Mouse (Mus musculus): ENCODE measurements around the gene Nab1. TPM values are rescaled to one million over a fixed set of nuclear protein-coding genes. Genes with fewer than 3 reads are reported as not detected.
"Not testable (repeated sequence)": the region's sequence is repeated elsewhere in the genome, so short reads cannot be mapped to it uniquely, and the experiment has no call there.

Gene Nab1
- polyA plus RNA-seq (2015; fragmentation: Nextera tagmentation; extraction: Ambion mirVana) = 23.6 and 25.1 TPM in 2 replicates

DNA sequence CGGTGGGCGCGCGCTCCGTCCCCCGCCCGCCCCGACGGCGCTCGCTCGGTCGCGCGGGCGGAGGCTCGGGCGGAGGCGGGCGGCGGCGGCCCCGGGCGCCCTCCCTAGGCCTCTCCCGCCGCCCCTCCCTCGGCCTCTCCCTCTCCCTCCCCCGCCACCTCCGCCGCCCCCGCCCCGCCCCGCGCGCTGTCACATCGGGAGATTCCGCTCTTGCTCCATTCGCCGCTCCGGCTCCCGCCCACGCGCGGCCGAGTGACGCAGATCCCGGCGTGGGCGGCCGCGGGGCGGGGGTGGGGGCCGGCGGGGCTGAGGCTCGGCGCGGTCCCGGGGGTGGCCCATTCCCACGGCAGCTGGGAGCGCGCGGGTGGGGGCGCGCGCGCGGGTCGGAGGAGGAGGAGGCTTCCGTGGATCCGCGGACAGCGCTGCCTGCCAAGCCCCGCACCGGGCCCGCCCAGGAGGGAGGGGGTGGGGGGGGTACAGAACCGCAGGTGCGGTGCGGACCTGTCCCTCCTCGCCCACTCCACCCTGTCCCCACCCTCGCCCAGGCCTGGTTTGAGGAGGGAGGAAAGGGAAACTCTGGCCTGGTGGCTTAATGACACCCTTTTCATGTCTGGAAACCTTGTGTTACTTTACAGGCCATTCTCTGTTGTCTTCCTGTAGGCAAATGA is at the start of gene Nab1:
Gene Nab1 (minus strand): TSS at position 366 of the 668 bp plus-strand sequence.
- under 1% methylated on average over 19 of the region's 80 CpGs for WGBS
- H3K4me3 ChIP-seq = peak within 1 kb of the TSS; percentile 76
- H3K36me3 ChIP-seq = no peaks in the 10 kb centered on the region
- H3K27ac ChIP-seq = peak within 1 kb of the TSS; percentile 94
- H3K9ac ChIP-seq = peak within 1 kb of the TSS; percentile 86
- peaks cover 22% of the 10 kb centered on the region for H3K4me1 ChIP-seq (replicated peaks)
- H3K4me2 ChIP-seq = peak within 1 kb of the TSS; percentile 77
- H3K9me3 ChIP-seq (replicated peaks) = no peaks in the 10 kb centered on the region
- peak; percentile 89 for ATAC-seq (replicated peaks; ENCODE audit: insufficient number of reproducible peaks, insufficient read depth, low FRiP score, low read depth)
- no peaks in the 10 kb centered on the region for H3K27me3 ChIP-seq

DNA sequence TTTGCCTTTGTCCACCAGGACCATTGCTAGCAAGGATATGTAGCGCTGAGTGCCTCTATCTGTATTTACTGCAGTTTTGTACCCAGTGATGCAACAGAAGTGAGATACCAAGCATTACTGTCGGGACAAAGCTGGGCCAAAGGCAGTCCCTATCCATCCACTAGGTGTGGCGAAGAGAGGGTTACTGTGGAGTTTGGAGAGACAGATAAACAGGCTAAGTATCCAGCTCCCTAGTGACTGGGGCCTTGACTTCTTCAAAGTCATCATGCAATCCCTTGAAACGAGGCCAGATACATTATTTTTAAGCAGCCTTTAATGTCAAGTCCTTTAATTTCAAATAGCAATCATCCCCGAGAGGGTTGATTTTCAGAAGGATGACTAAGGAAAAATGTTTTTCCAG is 47.0 kb upstream of the Nab1 start:
- WGBS = 75% methylated on average over 5 of the region's 5 CpGs
- ATAC-seq (replicated peaks; ENCODE audit: insufficient number of reproducible peaks, insufficient read depth, low FRiP score, low read depth) = no peak
- Histone ChIP-seq H3K4me3 (no peak overlapping the region), H3K4me2 (no peak overlapping the region), H3K9me3 (replicated peaks) (no peaks in the 10 kb centered on the region), H3K27ac (no peak overlapping the region), H3K9ac (no peak overlapping the region), H3K4me1 (replicated peaks) (0 out of 2 replicates have a peak, but pooled peaks cover 4% of the 10 kb centered on the region), H3K36me3 (no peaks in the 10 kb centered on the region), H3K27me3 (no peaks in the 10 kb centered on the region)

GRCm38 (mm10) chr1:52546796-52547195 is 46.3 kb upstream of the Nab1 start:
- H3K9me3 ChIP-seq (replicated peaks) = no peaks in the 10 kb centered on the region
- no peak overlapping the region for H3K27ac ChIP-seq
- no peak overlapping the region for H3K4me2 ChIP-seq
- 50% methylated on average over 3 of the region's 3 CpGs for WGBS
- no peak overlapping the region for H3K4me3 ChIP-seq
- H3K27me3 ChIP-seq = no peaks in the 10 kb centered on the region
- ATAC-seq (replicated peaks; ENCODE audit: insufficient number of reproducible peaks, insufficient read depth, low FRiP score, low read depth) = no peak
- H3K36me3 ChIP-seq = no peaks in the 10 kb centered on the region
- 0 out of 2 replicates have a peak, but pooled peaks cover 4% of the 10 kb centered on the region for H3K4me1 ChIP-seq (replicated peaks)
- H3K9ac ChIP-seq = no peak overlapping the region

DNA sequence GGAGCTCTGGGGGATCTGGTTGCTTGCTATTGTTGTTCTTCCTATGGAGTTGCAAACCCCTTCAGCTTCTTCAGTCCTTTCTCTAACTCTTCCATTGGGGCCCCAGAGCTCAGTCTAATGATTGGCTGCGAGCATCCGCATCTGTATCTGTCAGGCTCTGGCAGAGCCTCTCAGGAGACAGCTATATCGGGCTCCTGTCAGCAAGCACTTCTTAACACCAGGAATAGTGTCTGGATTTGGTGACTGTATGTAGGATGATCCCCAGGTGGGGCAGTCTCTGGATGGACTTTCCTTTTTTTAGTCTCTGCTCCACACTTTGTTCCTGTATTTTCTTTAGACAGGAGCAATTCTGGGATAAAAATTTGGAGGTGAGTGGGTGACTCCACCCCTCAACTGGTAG is 39.6 kb upstream of the Nab1 start:
- H3K4me3 ChIP-seq; H3K4me1 ChIP-seq (replicated peaks); H3K36me3 ChIP-seq; H3K9me3 ChIP-seq (replicated peaks); H3K9ac ChIP-seq; H3K27me3 ChIP-seq; ATAC-seq (replicated peaks; ENCODE audit: insufficient number of reproducible peaks, insufficient read depth, low FRiP score, low read depth): not testable (repeated sequence)
- Histone ChIP-seq H3K4me2 (peak overlapping the region; percentile 15; the same call in 1 of the 2 replicates), H3K27ac (peak overlapping the region; percentile 42; the same call in 1 of the 2 replicates)
- WGBS = 35% methylated on average over 3 of the region's 3 CpGs

DNA sequence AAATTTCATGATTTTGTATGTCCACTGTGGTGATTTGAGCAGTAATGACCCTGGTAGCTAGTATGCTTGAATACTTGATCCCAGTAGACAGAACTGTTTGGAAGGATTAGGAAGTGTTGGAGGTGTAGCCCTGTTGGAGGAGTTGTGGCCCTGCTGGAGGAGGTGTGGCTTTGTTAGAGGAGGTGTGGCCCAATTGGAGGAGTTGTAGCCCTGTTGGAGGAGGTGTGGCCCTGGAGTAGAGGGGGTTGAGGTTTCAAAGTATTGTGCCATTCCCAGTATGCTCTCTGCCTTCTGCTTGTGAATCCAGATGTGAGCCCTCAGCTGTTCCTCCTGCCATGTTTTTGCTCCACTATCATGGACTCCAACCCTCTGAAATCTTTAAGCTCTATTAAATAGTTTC is 29.5 kb upstream of the Nab1 start:
- Histone ChIP-seq H3K4me3 (no peak overlapping the region), H3K4me1 (replicated peaks) (no peaks in the 10 kb centered on the region), H3K4me2 (no peak overlapping the region), H3K27ac (no peak overlapping the region), H3K27me3 (no peaks in the 10 kb centered on the region), H3K9ac (no peak overlapping the region), H3K36me3 (no peaks in the 10 kb centered on the region), H3K9me3 (replicated peaks) (no peaks in the 10 kb centered on the region)
- no peak for ATAC-seq (replicated peaks; ENCODE audit: insufficient number of reproducible peaks, insufficient read depth, low FRiP score, low read depth)

DNA sequence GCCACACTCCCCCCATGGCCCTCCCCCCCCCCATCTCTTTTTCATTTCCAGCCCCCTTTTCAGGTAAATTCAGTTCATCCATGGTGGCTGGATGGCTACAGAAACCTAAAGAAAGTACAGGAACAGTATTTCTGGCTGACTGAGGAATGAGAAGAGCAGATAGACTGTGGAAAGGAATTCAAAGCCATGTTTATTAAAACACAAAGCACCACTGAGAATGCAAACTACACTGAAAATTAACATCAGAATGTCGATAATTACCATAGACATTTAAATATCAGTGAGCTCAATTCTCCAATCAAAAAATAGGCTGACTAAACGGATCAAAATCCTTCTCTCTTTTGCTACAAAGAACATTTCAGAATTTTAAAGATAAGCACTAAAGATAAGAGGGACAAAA is 27.2 kb upstream of the Nab1 start:
- H3K4me2 ChIP-seq = no peak overlapping the region
- H3K9ac ChIP-seq = no peak overlapping the region
- WGBS = 46% methylated on average over 2 of the region's 2 CpGs
- no peaks in the 10 kb centered on the region for H3K36me3 ChIP-seq
- no peaks in the 10 kb centered on the region for H3K9me3 ChIP-seq (replicated peaks)
- H3K27me3 ChIP-seq = no peaks in the 10 kb centered on the region
- ATAC-seq (replicated peaks; ENCODE audit: insufficient number of reproducible peaks, insufficient read depth, low FRiP score, low read depth) = no peak
- no peak overlapping the region for H3K4me3 ChIP-seq
- H3K27ac ChIP-seq = no peak overlapping the region
- H3K4me1 ChIP-seq (replicated peaks) = no peaks in the 10 kb centered on the region

GRCm38 (mm10) chr1:52527252-52527651 is 26.8 kb upstream of the Nab1 start:
- Histone ChIP-seq H3K27me3 (no peaks in the 10 kb centered on the region), H3K4me3 (no peak overlapping the region), H3K4me2 (no peak overlapping the region), H3K27ac (no peak overlapping the region), H3K36me3 (no peaks in the 10 kb centered on the region), H3K9me3 (replicated peaks) (no peaks in the 10 kb centered on the region), H3K9ac (no peak overlapping the region), H3K4me1 (replicated peaks) (no peaks in the 10 kb centered on the region)
- ATAC-seq (replicated peaks; ENCODE audit: insufficient number of reproducible peaks, insufficient read depth, low FRiP score, low read depth) = no peak
- WGBS = 65% methylated on average over 2 of the region's 2 CpGs

- ATAC-seq (replicated peaks; ENCODE audit: insufficient number of reproducible peaks, insufficient read depth, low FRiP score, low read depth) = no peak
Measured at GRCm38 (mm10) chr1:52524663-52525062, 24.2 kb upstream of the Nab1 start.

DNA sequence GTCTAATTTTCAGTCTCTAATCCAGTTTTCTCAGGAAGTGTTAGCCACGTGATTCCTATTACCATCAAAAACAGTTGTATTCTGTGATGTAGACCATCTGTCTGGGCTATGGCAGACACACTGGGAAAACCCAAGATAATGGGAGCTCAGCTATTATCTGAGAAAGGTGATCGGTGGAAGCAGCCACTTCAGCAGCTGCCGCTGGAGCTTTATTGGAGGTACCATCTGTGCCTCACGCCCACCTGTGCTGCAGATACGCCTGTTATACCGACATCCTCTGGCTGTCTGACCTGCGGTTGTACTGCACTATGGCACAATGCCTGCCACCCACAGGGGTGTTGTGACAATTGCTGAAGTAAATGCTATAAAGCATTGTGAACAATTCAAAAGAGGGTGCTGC is 23.7 kb upstream of the Nab1 start:
- Histone ChIP-seq H3K27me3 (no peaks in the 10 kb centered on the region), H3K27ac (no peak overlapping the region), H3K4me2 (no peak overlapping the region), H3K4me1 (replicated peaks) (peaks cover 3% of the 10 kb centered on the region; the same call in 1 of the 2 replicates), H3K9ac (no peak overlapping the region), H3K9me3 (replicated peaks) (no peaks in the 10 kb centered on the region), H3K36me3 (no peaks in the 10 kb centered on the region), H3K4me3 (no peak overlapping the region)
- 43% methylated on average over 7 of the region's 7 CpGs for WGBS
- ATAC-seq (replicated peaks; ENCODE audit: insufficient number of reproducible peaks, insufficient read depth, low FRiP score, low read depth) = no peak

More at GRCm38 (mm10) chr1:52524663-52525062, 24.2 kb upstream of the Nab1 start:
- Histone ChIP-seq H3K36me3 (no peaks in the 10 kb centered on the region), H3K9me3 (replicated peaks) (no peaks in the 10 kb centered on the region), H3K4me1 (replicated peaks) (peaks cover 3% of the 10 kb centered on the region; the same call in 1 of the 2 replicates), H3K4me2 (no peak overlapping the region), H3K4me3 (no peak overlapping the region), H3K27ac (no peak overlapping the region), H3K9ac (no peak overlapping the region), H3K27me3 (no peaks in the 10 kb centered on the region)
- 73% methylated on average over 5 of the region's 5 CpGs for WGBS

DNA sequence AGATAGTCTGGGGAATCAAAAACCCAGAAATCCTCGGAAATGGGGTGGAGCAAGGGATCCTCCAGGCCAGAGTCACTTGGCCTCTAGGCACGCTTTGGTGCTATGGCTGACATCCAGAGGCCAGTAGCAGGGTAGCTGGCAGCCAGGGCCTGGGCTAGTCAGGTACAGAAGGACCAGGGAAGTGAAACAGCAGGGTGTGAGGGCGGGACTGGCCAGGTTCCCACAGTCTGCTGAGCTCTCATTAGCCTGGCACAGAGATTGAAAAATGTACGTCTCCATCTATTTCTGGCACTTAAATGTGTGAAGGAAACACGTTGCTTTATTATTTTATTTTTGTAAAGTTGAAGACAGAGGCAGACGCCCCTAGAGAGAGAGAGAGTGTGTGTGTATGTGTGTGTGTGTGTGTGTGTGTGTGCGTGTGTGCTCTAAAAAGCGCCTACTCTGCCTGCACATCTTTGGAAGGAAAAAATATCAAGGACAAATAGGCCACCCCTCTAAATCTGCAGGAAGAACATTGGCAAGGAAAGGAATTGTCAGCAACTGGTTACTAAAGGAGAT is 21.0 kb upstream of the Nab1 start:
- H3K9ac ChIP-seq = no peak overlapping the region
- H3K9me3 ChIP-seq (replicated peaks) = no peaks in the 10 kb centered on the region
- H3K4me3 ChIP-seq = no peak overlapping the region
- no peak overlapping the region for H3K4me2 ChIP-seq
- H3K27me3 ChIP-seq = no peaks in the 10 kb centered on the region
- H3K4me1 ChIP-seq (replicated peaks) = peaks cover 3% of the 10 kb centered on the region; the same call in 1 of the 2 replicates
- no peak overlapping the region for H3K27ac ChIP-seq
- WGBS = 51% methylated on average over 8 of the region's 8 CpGs
- ATAC-seq (replicated peaks; ENCODE audit: insufficient number of reproducible peaks, insufficient read depth, low FRiP score, low read depth) = no peak
- H3K36me3 ChIP-seq = no peaks in the 10 kb centered on the region

GRCm38 (mm10) chr1:52520131-52520530 is 19.7 kb upstream of the Nab1 start:
- Histone ChIP-seq H3K36me3 (no peaks in the 10 kb centered on the region), H3K27me3 (no peaks in the 10 kb centered on the region), H3K27ac (no peak overlapping the region), H3K4me1 (replicated peaks) (peaks cover 3% of the 10 kb centered on the region; the same call in 1 of the 2 replicates), H3K9me3 (replicated peaks) (no peaks in the 10 kb centered on the region), H3K9ac (no peak overlapping the region), H3K4me2 (no peak overlapping the region), H3K4me3 (no peak overlapping the region)
- ATAC-seq (replicated peaks; ENCODE audit: insufficient number of reproducible peaks, insufficient read depth, low FRiP score, low read depth) = no peak
- 81% methylated on average over 7 of the region's 7 CpGs for WGBS

GRCm38 (mm10) chr1:52515249-52515648 is 14.8 kb upstream of the Nab1 start:
- 52% methylated on average over 3 of the region's 3 CpGs for WGBS

More at GRCm38 (mm10) chr1:52515249-52515648, 14.8 kb upstream of the Nab1 start:
- H3K27ac ChIP-seq = no peak overlapping the region
- ATAC-seq (replicated peaks; ENCODE audit: insufficient number of reproducible peaks, insufficient read depth, low FRiP score, low read depth) = no peak
- H3K27me3 ChIP-seq = no peaks in the 10 kb centered on the region
- no peak overlapping the region for H3K4me3 ChIP-seq
- peaks cover 6% of the 10 kb centered on the region for H3K4me1 ChIP-seq (replicated peaks)
- no peak overlapping the region for H3K4me2 ChIP-seq
- H3K36me3 ChIP-seq = no peaks in the 10 kb centered on the region
- H3K9me3 ChIP-seq (replicated peaks) = no peaks in the 10 kb centered on the region
- H3K9ac ChIP-seq = no peak overlapping the region
